Mouse (Mus musculus) CH12.LX (cell line): ENCODE data around the gene Lrrn3. TPM values are rescaled to one million over a fixed set of nuclear protein-coding genes. Genes with fewer than 3 reads are reported as not detected.

ENCODE experiments used
- DNase-seq: peaks from one replicate; pipeline ENCODE4 v3.0.0-alpha.2; 2013; ENCODE audit errors: extremely low read depth
- H3K27ac ChIP-seq: 2 replicates; pipeline ENCODE4 v1.5.1; 2012; ENCODE audit warnings: low read depth, mild to moderate bottlenecking, control low read depth, moderate library complexity; ENCODE audit not compliant: insufficient read depth
- H3K27me3 ChIP-seq: replicated peaks from 2 replicates; pipeline ENCODE3; 2012; ENCODE audit warnings: inconsistent platforms
- H3K36me3 ChIP-seq, 2 experiments: replicated peaks in 1 of 2; 2 replicates each; pipeline versions ENCODE3 to v1.6.1; 2012; ENCODE audit warnings: inconsistent platforms in 1 of 2, low read length in 1 of 2, mild to moderate bottlenecking in 1 of 2, mixed read lengths in 1 of 2, moderate library complexity in 1 of 2; ENCODE audit not compliant: control insufficient read depth in 1 of 2, insufficient read depth in 1 of 2
- H3K4me1 ChIP-seq, 2 experiments: 2 replicates each; pipeline ENCODE4 v1.6.1; 2012; ENCODE audit warnings: inconsistent platforms in 1 of 2, moderate library complexity in 1 of 2; ENCODE audit not compliant: insufficient read depth in 2 of 2, control insufficient read depth in 1 of 2
- H3K4me2 ChIP-seq: 2 replicates; pipeline ENCODE4 v1.6.1; 2012; ENCODE audit warnings: low read depth, mild to moderate bottlenecking, control low read depth; ENCODE audit not compliant: poor library complexity, insufficient read depth, severe bottlenecking
- H3K4me3 ChIP-seq, 3 experiments: fragments of 150-350 bp in 1 of 3; sonication (generic) in 1 of 3; replicated peaks in 1 of 3; 2 replicates each; pipeline versions ENCODE3 to v1.5.1; 2011 to 2012; ENCODE audit warnings: low read depth in 2 of 3, low read length in 2 of 3, mild to moderate bottlenecking in 2 of 3, moderate library complexity in 2 of 3, control low read depth in 1 of 3, improper control_type of control experiment in 1 of 3, inconsistent platforms in 1 of 3, mixed read lengths in 1 of 3; ENCODE audit not compliant: poor library complexity in 1 of 3
- H3K79me2 ChIP-seq: replicated peaks from 2 replicates; pipeline ENCODE4 v1.6.1; 2012; ENCODE audit warnings: mild to moderate bottlenecking, moderate library complexity; ENCODE audit not compliant: control insufficient read depth, poor library complexity, insufficient read depth, severe bottlenecking; ENCODE audit errors: extremely low read depth
- H3K9ac ChIP-seq: 2 replicates; pipeline ENCODE4 v1.6.1; 2012; ENCODE audit warnings: low read depth, mild to moderate bottlenecking, control low read depth, moderate library complexity; ENCODE audit not compliant: insufficient read depth
- H3K9me3 ChIP-seq: replicated peaks from 2 replicates; pipeline ENCODE3; 2012; ENCODE audit warnings: low read length, inconsistent platforms, mixed read lengths
- CHD1 ChIP-seq: IDR thresholded peaks from 2 replicates; pipeline ENCODE4 v1.6.1; 2012; ENCODE audit warnings: low read depth, low read length, improper control_type of control experiment, inconsistent platforms
- CHD2 ChIP-seq: IDR thresholded peaks from 2 replicates; pipeline ENCODE4 v1.6.1; 2011; ENCODE audit warnings: low read length, improper control_type of control experiment
- ELF1 ChIP-seq: IDR thresholded peaks from 2 replicates; pipeline ENCODE4 v1.6.1; 2014; ENCODE audit warnings: low read depth, mild to moderate bottlenecking, inconsistent platforms, low read length, improper control_type of control experiment
- ETS1 ChIP-seq: conservative IDR thresholded peaks from 2 replicates; pipeline ENCODE4 v1.6.1; 2012; ENCODE audit warnings: low read depth, mild to moderate bottlenecking, inconsistent platforms, low read length, improper control_type of control experiment, moderate library complexity
- HCFC1 ChIP-seq: IDR thresholded peaks from 2 replicates; pipeline ENCODE4 v1.6.1; 2012; ENCODE audit warnings: low read depth, mild to moderate bottlenecking, inconsistent platforms, low read length, improper control_type of control experiment
- IRF4 ChIP-seq: IDR thresholded peaks from 2 replicates; pipeline ENCODE4 v1.6.1; 2014; ENCODE audit warnings: low read depth, mild to moderate bottlenecking, inconsistent platforms, low read length, improper control_type of control experiment
- JUN ChIP-seq: IDR thresholded peaks from 2 replicates; pipeline ENCODE4 v1.6.1; 2011; ENCODE audit warnings: low read depth, mild to moderate bottlenecking, low read length, improper control_type of control experiment, moderate library complexity; ENCODE audit not compliant: insufficient read depth
- JUND ChIP-seq: conservative IDR thresholded peaks from 2 replicates; pipeline ENCODE4 v1.6.1; 2011; ENCODE audit warnings: low read depth, low read length, improper control_type of control experiment
- MAX ChIP-seq: IDR thresholded peaks from 2 replicates; pipeline ENCODE4 v1.6.1; 2011; ENCODE audit warnings: low read length, improper control_type of control experiment
- MAZ ChIP-seq: IDR thresholded peaks from 2 replicates; pipeline ENCODE4 v1.6.1; 2012; ENCODE audit warnings: low read depth, mild to moderate bottlenecking, inconsistent platforms, low read length, improper control_type of control experiment, moderate library complexity
- MEF2A ChIP-seq: IDR thresholded peaks from 2 replicates; pipeline ENCODE4 v1.6.1; 2014; ENCODE audit warnings: low read depth, mild to moderate bottlenecking, inconsistent platforms, low read length, improper control_type of control experiment, borderline replicate concordance
- MXI1 ChIP-seq: IDR thresholded peaks from 2 replicates; pipeline ENCODE4 v1.6.1; 2011; ENCODE audit warnings: mild to moderate bottlenecking, low read depth, low read length, improper control_type of control experiment
- MYC ChIP-seq: IDR thresholded peaks from 2 replicates; pipeline ENCODE4 v1.6.1; 2011; ENCODE audit warnings: low read depth, mild to moderate bottlenecking, improper control_type of control experiment, low read length
- NELFE ChIP-seq: IDR thresholded peaks from 2 replicates; pipeline ENCODE4 v1.6.1; 2011; ENCODE audit warnings: low read depth, low read length, improper control_type of control experiment
- NRF1 ChIP-seq: IDR thresholded peaks from 2 replicates; pipeline ENCODE4 v1.6.1; 2014; ENCODE audit warnings: low read depth, mild to moderate bottlenecking, inconsistent platforms, low read length, improper control_type of control experiment, moderate library complexity
- POLR2AphosphoS2 ChIP-seq: IDR thresholded peaks from 2 replicates; pipeline ENCODE4 v1.6.1; 2011; ENCODE audit warnings: low read depth, low read length, improper control_type of control experiment
- RAD21 ChIP-seq: IDR thresholded peaks from 2 replicates; pipeline ENCODE4 v1.6.1; 2011; ENCODE audit warnings: low read depth, mild to moderate bottlenecking, low read length, improper control_type of control experiment, moderate library complexity
- TBP ChIP-seq: conservative IDR thresholded peaks from 2 replicates; pipeline ENCODE4 v1.6.1; 2011; ENCODE audit warnings: low read depth, low read length, improper control_type of control experiment
- TCF12 ChIP-seq: IDR thresholded peaks from 2 replicates; pipeline ENCODE4 v1.6.1; 2014; ENCODE audit warnings: low read depth, mild to moderate bottlenecking, inconsistent platforms, low read length, improper control_type of control experiment
- USF1 ChIP-seq: IDR thresholded peaks from 2 replicates; pipeline ENCODE4 v1.6.1; 2014; ENCODE audit warnings: low read depth, mild to moderate bottlenecking, inconsistent platforms, low read length, improper control_type of control experiment
- USF2 ChIP-seq: conservative IDR thresholded peaks from 2 replicates; pipeline ENCODE4 v1.6.1; 2011; ENCODE audit warnings: low read depth, low read length, improper control_type of control experiment
- ZC3H11A ChIP-seq: IDR thresholded peaks from 2 replicates; pipeline ENCODE4 v1.6.1; 2012; ENCODE audit warnings: low read depth, mild to moderate bottlenecking, inconsistent platforms, low read length, improper control_type of control experiment
- ZMIZ1 ChIP-seq: IDR thresholded peaks from 2 replicates; pipeline ENCODE4 v1.6.1; 2012; ENCODE audit warnings: low read depth, mild to moderate bottlenecking, inconsistent platforms, low read length, improper control_type of control experiment
- dilution Hi-C: fragments of 300-500 bp; cut with MboI; formaldehyde crosslinking; loops from 2 replicates; pipeline ENCODE4 v1.14.3; 2020; ENCODE audit warnings: low sequenced_read_pairs; ENCODE audit not compliant: extremely low pct_unique_long_range_greater_than_20kb, extremely low pct_ligation_motif_present
- in situ Hi-C: fragments of 300-500 bp; cut with MboI; formaldehyde crosslinking; loops from 3 replicates; pipeline ENCODE4 v1.14.3; 2019; ENCODE audit warnings: low sequenced_read_pairs, low pct_ligation_motif_present, low pct_unique_long_range_greater_than_20kb, mixed read lengths
- polyA plus RNA-seq: library from polyadenylated mRNA; unstranded; fragments of >175 nt; gene quantifications from 2 replicates; pipeline ENCODE4 v1.2.1, GENCODE M21; 2012; ENCODE audit warnings: low read depth; ENCODE audit not compliant: insufficient read length
- total RNA-seq, 2 experiments: library from RNA; depleted of rRNA; stranded (reverse); fragments of 300-350 nt in 1 of 2; fragments of >200 nt in 1 of 2; gene quantifications; 2 replicates each; pipeline ENCODE4 v1.2.3; 2012 to 2014

The Lrrn3 gene
- total and polyA plus RNA-seq, 3 experiments, result not detected

DNA sequence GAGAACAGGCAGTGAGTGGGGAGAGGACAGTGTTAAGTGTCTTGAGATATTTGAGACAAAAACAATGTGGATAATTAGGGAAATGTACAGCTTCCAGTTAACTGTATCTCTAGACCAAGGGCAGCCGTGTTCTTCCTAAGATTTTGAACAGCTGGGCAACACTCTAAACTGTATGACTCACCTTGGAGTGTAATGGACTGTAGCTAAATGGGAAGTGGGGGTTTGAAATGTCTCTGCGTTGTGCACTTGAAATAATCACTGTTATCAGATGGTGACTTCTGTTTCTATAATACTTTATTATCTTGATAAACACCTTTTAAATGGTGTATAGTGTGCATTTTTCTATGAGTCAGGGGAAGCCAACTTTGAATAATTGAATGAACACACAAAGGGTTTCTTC lies 4.7 kb downstream of the Lrrn3 start:
- Histone ChIP-seq H3K27me3 (no peaks in the 10 kb centered on the region), H3K27ac (no peak overlapping the region), H3K9me3 (no peaks in the 10 kb centered on the region), H3K4me3 (no peak overlapping the region), H3K4me2 (no peak overlapping the region)
- in situ Hi-C loops, result loop anchor here (25.0 kb wide), 2 partner anchors 369 to 644 kb away; no protein-coding TSS in a partner anchor
- dilution Hi-C loops, result no loop called here
- TF ChIP-seq MEF2A, result no peak
- TF ChIP-seq CHD1, result no peak
- TF ChIP-seq, all 38 proteins: peak for 0
- Histone ChIP-seq H3K36me3 (no peaks in the 10 kb centered on the region), H3K79me2 (no peaks in the 10 kb centered on the region), H3K9ac (no peak overlapping the region), H3K4me1 (no peaks in the 10 kb centered on the region)
- DNase-seq, result no peak

DNA sequence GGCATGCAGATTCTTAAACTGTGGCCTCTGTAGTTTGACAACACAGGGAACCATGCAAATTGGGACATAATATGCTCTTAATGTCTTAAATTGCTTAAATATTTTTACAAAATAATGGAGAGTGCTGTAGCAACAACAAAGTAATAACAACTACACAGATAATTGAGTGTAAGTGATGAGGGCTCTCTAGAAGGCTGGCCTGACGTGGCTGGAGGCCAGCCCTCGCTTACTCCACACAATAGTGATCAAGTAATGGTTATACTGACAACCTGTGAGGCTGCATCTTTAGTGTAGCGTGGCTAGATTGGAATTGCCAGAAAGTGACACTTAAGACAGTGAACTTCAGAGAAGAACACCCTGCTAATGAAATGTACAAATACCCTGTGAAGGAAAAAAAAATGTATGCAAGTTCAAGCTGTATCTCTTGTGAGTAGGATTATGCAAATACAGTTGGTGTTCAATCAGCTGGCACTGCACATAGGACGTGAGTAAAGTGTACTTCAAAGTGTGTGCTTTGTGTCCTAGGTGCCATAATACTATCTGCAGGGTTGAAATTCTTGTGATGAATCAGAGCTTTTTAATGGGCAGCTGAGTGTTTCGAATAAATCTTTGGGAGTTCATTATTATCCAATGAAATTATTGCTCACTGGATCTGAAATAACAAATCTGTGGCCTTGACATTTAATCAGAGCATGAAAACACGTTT lies 17.0 kb downstream of the Lrrn3 start:
- no peak for DNase-seq
- in situ Hi-C loops, result no loop called here

DNA sequence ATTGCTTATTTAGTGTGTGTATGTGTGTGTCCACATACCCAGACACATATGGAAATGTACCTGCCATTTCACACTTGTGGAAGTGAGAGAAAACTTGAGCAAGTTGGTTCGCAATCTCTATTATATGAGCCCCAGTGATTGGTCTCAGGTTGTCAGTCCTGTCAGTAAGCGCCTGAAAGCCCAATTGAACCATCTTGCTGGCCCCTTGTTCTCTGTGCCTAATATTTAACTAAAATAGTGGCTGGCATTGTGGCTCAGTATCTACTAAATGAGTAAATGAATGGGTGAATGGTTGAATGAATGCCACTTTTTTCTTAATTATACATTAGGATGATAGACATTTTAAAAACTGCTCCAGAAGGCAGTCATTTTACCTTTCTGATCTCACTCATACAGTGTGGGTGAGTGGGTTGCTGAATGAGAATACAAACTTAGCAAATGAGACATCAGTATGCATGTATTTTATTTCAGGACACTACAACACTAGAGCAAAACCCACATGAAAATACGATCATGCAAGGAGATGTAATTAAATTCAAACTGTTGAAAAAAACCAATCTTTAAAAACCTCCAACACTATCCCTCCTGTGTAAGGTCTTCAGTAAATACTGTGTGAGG lies 17.7 kb downstream of the Lrrn3 start:
- dilution Hi-C loops (no loop called here), in situ Hi-C loops (no loop called here)
- H3K36me3 ChIP-seq, result no peaks in the 10 kb centered on the region
- H3K4me3 ChIP-seq, result no peak overlapping the region
- no peaks in the 10 kb centered on the region for H3K4me1 ChIP-seq
- no peaks in the 10 kb centered on the region for H3K9me3 ChIP-seq
- DNase-seq, result no peak
- no peak overlapping the region for H3K9ac ChIP-seq
- H3K27me3 ChIP-seq, result no peaks in the 10 kb centered on the region
- no peak overlapping the region for H3K4me2 ChIP-seq
- TF ChIP-seq POLR2AphosphoS2 (no peak), CHD2 (no peak), HCFC1 (no peak), ELF1 (no peak), ZC3H11A (no peak), TBP (no peak), USF2 (no peak), JUN (no peak), MAX (no peak), MXI1 (no peak), NELFE (no peak)
- H3K27ac ChIP-seq, result no peak overlapping the region
- no peaks in the 10 kb centered on the region for H3K79me2 ChIP-seq

More for the DNA sequence above, 17.0 kb downstream of the Lrrn3 start:
- no peaks in the 10 kb centered on the region for H3K79me2 ChIP-seq
- H3K4me3 ChIP-seq, result no peak overlapping the region
- H3K36me3 ChIP-seq, result no peaks in the 10 kb centered on the region
- no peaks in the 10 kb centered on the region for H3K4me1 ChIP-seq
- TF ChIP-seq MEF2A (no peak), JUND (no peak), RAD21 (no peak), ZMIZ1 (no peak), MAZ (no peak), TCF12 (no peak), NRF1 (no peak), ETS1 (no peak), ELF1 (no peak), IRF4 (no peak), MYC (no peak), TBP (no peak), USF1 (no peak)
- H3K27ac ChIP-seq, result no peak overlapping the region
- no peak overlapping the region for H3K4me2 ChIP-seq
- H3K9ac ChIP-seq, result no peak overlapping the region
- dilution Hi-C loops, result no loop called here
- no peaks in the 10 kb centered on the region for H3K9me3 ChIP-seq
- H3K27me3 ChIP-seq, result no peaks in the 10 kb centered on the region
